Mouse (Mus musculus) intestine, embryonic 15.5 days (tissue): ENCODE measurements around the gene Ppa1. TPM values are rescaled to one million over a fixed set of nuclear protein-coding genes. Genes with fewer than 3 reads are reported as not detected.

ENCODE experiments used
- ATAC-seq: fragments of 200-750 bp; cut with Nextera tagmentation; 2 replicates; pipeline ENCODE4 v1.8.0; 2017; ENCODE audit warnings: moderate TSS enrichment, moderate library complexity
- H3K27ac ChIP-seq: fragments of 300-500 bp; sonication (generic); 2 replicates; pipeline ENCODE4 v1.5.1; 2015; ENCODE audit warnings: mild to moderate bottlenecking, inconsistent platforms
- H3K27me3 ChIP-seq: fragments of 300-500 bp; sonication (generic); replicated peaks from 2 replicates; pipeline ENCODE4 v1.6.1; 2015; ENCODE audit warnings: inconsistent platforms
- H3K36me3 ChIP-seq: fragments of 300-500 bp; sonication (generic); 2 replicates; pipeline ENCODE4 v1.6.1; 2015; ENCODE audit warnings: inconsistent platforms
- H3K4me1 ChIP-seq: fragments of 300-500 bp; sonication (generic); replicated peaks from 2 replicates; pipeline ENCODE4 v1.6.1; 2015; ENCODE audit warnings: inconsistent platforms
- H3K4me2 ChIP-seq: fragments of 300-500 bp; sonication (generic); replicated peaks from 2 replicates; pipeline ENCODE4 v1.6.1; 2015; ENCODE audit warnings: mild to moderate bottlenecking, inconsistent platforms
- H3K4me3 ChIP-seq: fragments of 300-500 bp; sonication (generic); replicated peaks from 2 replicates; pipeline ENCODE4 v1.5.1; 2015; ENCODE audit warnings: inconsistent platforms
- H3K9ac ChIP-seq: fragments of 300-500 bp; sonication (generic); 2 replicates; pipeline ENCODE4 v1.6.1; 2015; ENCODE audit warnings: inconsistent platforms
- H3K9me3 ChIP-seq: fragments of 300-500 bp; sonication (generic); 2 replicates; pipeline ENCODE4 v1.6.1; 2016; ENCODE audit warnings: inconsistent platforms
- WGBS: fragments of 180-500 bp; shearing (Covaris S2); methylation state at CpG from one replicate; pipeline ENCODE4 v1.1.7; 2015; 5-methylcytosine and 5-hydroxymethylcytosine counted together
- polyA plus RNA-seq: library from polyadenylated mRNA; unstranded; fragments of >200 nt; fragmentation: Nextera tagmentation; extraction: Ambion mirVana; gene quantifications from 2 replicates; pipeline ENCODE4 v1.2.1, GENCODE M21; 2015

Ppa1 gene
- polyA plus RNA-seq, 1 experiment from 2014 or later, result 235 TPM

DNA sequence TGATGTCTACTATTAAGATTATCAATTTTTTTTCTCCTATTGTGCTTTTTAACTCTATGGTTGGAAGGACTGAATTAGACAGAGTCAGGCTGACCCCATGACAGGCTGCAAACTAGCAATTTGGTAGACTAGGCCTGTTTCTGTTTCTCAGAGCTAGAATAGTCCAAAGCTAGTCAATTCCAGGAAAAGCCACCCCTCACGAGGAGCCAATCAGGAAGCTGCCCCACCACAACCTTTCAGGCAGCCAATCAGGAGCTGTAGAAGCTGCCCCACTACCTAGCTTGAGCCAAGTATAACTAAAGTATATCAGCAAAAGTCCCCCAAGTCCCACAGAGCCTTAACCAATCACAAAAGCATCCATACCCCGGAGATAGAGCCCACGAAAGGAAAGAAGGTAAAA is 27.6 kb downstream of the Ppa1 start:
- Histone ChIP-seq H3K27ac (no peak overlapping the region), H3K4me2 (no peak overlapping the region), H3K9me3 (no peaks in the 10 kb centered on the region), H3K4me3 (no peak overlapping the region), H3K27me3 (no peaks in the 10 kb centered on the region), H3K9ac (no peak overlapping the region), H3K4me1 (peaks cover 3% of the 10 kb centered on the region; the same call in 1 of the 2 replicates), H3K36me3 (peaks cover 22% of the 10 kb centered on the region)
- 78% methylated on average over 3 of the region's 3 CpGs for WGBS
- ATAC-seq, result no peak

DNA sequence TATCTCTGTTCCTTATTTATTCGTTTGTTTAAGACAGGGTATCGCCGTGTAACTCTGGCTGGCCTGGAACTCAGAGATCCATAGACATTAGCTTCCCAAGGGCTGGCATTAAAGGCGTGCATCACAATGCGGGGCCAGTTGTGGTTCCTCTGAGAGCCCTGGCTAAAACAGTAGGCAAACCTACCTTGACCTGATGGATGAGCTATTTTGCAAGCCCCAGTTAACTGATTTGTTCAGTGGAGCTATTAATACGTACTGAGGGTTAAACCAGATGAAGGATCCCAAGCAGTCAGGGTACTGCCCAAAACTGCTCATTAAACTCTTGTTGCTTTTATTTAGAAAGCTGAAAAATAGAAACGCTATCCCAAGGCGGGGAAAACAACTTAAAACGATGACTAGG is 31.2 kb downstream of the Ppa1 start:
- peak; percentile 7 for ATAC-seq
- Histone ChIP-seq H3K4me3 (peak overlapping the region; percentile 86), H3K9ac (peak overlapping the region; percentile 61)

DNA sequence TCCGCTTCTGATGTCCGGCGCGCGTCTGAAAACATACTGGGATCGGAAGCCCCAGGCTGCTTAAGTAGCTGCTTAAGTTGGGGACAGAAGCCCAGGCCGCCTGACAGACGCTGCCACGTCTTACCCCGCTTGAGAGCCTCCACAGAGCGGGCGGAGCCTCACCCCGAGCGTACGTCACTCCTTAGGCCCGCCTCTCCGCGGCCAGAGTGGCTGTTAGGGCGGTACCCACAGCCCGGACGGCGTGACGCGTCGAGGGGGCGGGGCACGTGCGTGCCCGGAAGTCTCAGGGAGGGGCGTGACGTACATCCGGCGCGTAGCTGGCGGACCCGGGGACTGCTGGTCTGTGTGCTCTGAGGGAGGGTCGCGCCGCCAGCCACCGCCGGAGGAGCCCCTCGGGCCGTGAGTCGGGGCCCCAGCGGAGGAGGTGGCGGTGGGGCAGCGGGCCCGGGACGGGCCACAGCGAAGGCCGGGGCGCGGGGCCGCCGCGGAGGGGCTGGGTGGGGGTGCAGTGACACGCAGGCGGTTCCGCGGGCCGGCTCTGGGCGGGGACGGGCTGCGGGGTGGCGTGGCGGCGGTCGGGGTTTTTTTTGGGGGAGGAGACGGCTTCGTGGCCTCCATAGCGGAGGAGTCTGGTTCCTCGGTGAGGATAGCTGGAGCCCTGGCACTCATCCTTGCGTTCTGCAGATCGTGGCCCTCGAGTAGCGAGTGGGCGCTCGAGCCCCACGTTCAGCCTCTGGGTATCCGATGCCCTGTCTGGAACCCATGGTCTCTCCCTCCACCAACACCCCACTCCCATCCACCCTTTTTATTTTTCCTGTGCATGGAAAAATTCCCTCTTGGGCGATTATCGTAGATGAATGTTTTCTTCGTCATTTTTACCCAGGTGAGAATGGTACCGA is 31.9 kb downstream of the Ppa1 start, which contains the start of gene Sar1a:
Sar1a (plus strand) TSS at position 285 of the 899 bp plus-strand sequence.
- Histone ChIP-seq H3K36me3 (peaks cover 6% of the 10 kb centered on the region; the same call in 1 of the 2 replicates), H3K4me1 (peaks cover 9% of the 10 kb centered on the region), H3K9ac (peak within 1 kb of the TSS; percentile 92), H3K27ac (peak within 1 kb of the TSS; percentile 78), H3K27me3 (no peaks in the 10 kb centered on the region), H3K4me3 (peak within 1 kb of the TSS; percentile 86), H3K4me2 (peak within 1 kb of the TSS; percentile 77), H3K9me3 (no peaks in the 10 kb centered on the region)
- ATAC-seq, result peak; percentile 100
- under 1% methylated on average over 83 of the region's 84 CpGs for WGBS

More for the DNA sequence above, 31.2 kb downstream of the Ppa1 start:
- WGBS, result 32% methylated on average over 9 of the region's 9 CpGs
- Histone ChIP-seq H3K9me3 (no peaks in the 10 kb centered on the region), H3K27me3 (no peaks in the 10 kb centered on the region), H3K4me1 (peaks cover 9% of the 10 kb centered on the region), H3K4me2 (peak overlapping the region; percentile 77), H3K27ac (peak overlapping the region; percentile 78), H3K36me3 (peaks cover 10% of the 10 kb centered on the region; the same call in 1 of the 2 replicates)

DNA sequence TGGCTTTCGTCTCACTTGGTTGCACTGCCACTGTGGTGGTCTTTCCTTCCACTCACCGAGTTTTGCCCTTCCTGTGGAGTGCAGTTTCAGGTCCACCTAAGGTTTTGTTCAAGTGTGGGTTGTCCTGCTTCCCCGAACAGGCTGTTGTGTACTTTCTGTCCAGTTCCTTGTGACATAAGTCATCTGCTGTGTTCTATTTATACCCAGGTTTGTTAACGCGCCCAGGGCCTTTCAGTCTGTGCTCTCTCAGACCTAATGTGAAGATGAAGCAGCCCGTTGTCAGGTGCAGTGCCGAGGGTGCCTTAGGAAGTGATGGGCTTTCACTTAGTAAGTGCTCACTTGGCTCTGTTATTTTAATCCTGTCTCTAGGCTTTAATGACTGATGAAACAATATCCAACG is 41.1 kb downstream of the Ppa1 start:
- 84% methylated on average over 8 of the region's 8 CpGs for WGBS
- Histone ChIP-seq H3K4me3 (no peak overlapping the region), H3K9ac (no peak overlapping the region), H3K4me2 (no peak overlapping the region), H3K36me3 (peaks cover 62% of the 10 kb centered on the region), H3K27me3 (no peaks in the 10 kb centered on the region), H3K4me1 (no peaks in the 10 kb centered on the region), H3K27ac (no peak overlapping the region), H3K9me3 (no peaks in the 10 kb centered on the region)
- no peak for ATAC-seq

DNA sequence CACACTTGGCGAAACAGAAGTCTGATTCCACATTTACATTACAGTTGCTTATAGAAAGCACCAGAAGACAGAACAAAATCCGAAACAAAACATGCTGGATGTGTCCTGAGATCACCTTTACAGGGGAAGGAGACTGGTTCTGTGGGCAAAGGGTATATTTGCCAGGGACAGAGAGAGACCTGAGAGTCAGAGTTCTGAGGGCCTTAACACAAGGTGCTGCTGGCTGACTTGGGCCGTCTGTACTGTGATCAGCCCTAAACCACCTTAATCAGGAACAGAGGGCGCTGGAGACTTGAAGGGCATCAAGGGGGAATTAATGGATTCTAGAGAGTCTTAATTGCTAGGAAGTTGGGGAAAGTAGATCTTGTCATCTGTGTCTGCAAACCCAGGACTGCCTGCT is 45.2 kb downstream of the Ppa1 start:
- Histone ChIP-seq H3K36me3 (peaks cover 42% of the 10 kb centered on the region), H3K4me1 (peaks cover 15% of the 10 kb centered on the region), H3K9me3 (no peaks in the 10 kb centered on the region), H3K4me2 (no peak overlapping the region), H3K27me3 (no peaks in the 10 kb centered on the region), H3K9ac (no peak overlapping the region), H3K4me3 (no peak overlapping the region), H3K27ac (no peak overlapping the region)
- no peak for ATAC-seq
- 75% methylated on average over 4 of the region's 4 CpGs for WGBS

DNA sequence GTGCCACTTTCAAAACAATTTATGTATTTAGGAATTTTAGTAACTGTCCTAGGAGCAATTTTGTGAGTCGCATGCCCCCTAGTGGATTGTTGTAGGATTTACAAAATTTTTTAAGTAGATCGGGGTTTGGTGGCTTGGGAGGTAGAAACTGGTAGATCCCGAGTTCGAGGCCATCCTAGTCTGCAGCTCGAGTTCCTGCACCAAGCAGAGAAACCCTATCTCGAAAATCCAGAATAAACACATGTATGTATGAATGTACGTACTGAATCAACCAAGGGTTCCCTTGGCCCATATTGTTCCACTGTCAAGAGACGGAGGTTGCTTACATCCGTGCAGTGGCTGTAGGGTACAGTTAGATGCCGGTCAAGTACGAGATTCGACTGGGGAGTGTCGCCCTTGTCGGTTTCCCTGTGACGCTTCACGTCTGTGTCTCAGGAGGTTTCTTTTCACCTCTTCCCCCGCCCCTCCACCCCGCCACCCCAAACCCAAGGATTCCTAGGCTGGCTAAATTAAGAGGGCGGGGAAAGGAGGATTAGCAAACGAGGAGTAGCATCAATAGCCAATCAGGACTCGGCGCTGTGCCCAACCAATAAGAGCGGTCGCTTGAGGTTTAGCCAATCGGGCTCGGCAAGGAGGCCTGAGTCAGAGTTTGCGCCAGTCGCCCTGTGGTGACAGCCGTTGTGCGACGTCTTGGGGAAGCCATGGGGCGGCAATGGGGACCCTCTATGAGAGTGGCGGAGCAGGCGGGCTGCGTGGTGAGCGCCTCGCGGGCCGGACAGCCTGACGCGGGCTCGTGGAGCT is 46.7 kb downstream of the Ppa1 start, which contains the start of gene Tysnd1:
Tysnd1 (plus strand) TSS at position 645 of the 801 bp plus-strand sequence.
- WGBS, result under 1% methylated on average over 42 of the region's 42 CpGs
- peak within 1 kb of the TSS; percentile 38 for H3K27ac ChIP-seq
- peak within 1 kb of the TSS; percentile 92 for H3K4me2 ChIP-seq
- peaks cover 15% of the 10 kb centered on the region for H3K4me1 ChIP-seq
- peak within 1 kb of the TSS; percentile 82 for H3K4me3 ChIP-seq
- H3K9ac ChIP-seq, result peak within 1 kb of the TSS; percentile 68
- peak; percentile 98 for ATAC-seq
- H3K27me3 ChIP-seq, result no peaks in the 10 kb centered on the region
- peaks cover 28% of the 10 kb centered on the region for H3K36me3 ChIP-seq
- H3K9me3 ChIP-seq, result no peaks in the 10 kb centered on the region

DNA sequence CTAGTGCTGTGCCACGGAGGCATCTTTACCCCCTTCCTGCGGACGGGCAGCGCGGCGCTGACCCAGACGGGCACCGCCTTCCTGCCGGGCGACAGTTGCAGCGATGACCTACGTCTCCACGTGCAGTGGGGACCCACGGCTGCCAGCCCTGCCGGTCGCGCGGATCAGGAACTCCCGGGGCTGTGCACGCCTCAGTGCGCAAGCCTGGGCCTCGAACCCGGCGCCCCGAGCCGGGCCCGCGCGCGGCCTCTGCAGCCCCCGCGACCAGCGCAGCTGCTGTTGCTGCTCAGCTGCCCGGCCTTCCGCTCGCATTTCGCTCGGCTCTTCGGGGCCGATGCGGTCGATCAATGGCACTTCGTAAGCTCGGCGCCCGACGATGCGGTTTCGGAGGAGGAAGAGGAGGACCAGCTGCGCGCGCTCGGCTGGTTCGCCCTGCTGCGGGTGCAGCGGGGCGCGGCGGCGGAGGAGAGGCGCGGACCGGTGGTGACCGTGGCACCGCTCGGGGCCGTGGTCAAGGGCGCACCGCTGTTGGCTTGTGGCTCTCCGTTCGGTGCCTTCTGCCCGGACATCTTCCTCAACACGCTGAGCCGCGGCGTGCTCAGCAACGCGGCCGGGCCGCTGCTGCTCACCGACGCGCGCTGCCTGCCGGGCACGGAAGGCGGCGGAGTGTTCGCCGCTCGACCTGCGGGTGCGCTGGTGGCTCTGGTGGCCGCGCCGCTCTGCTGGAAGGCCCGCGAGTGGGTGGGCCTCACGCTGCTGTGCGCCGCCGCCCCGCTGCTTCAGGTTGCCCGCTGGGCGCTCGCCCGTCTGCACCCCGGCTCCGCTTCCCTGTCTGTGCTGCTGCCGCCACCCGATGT is 47.6 kb downstream of the Ppa1 start:
- H3K4me2 ChIP-seq, result peak overlapping the region; percentile 92
- H3K27me3 ChIP-seq, result no peaks in the 10 kb centered on the region
- peak overlapping the region; percentile 82 for H3K4me3 ChIP-seq
- peak overlapping the region; percentile 68 for H3K9ac ChIP-seq
- no peaks in the 10 kb centered on the region for H3K9me3 ChIP-seq
- ATAC-seq, result peak; percentile 65
- H3K36me3 ChIP-seq, result peaks cover 19% of the 10 kb centered on the region
- WGBS, result under 1% methylated on average over 111 of the region's 111 CpGs
- peak overlapping the region; percentile 38 for H3K27ac ChIP-seq
- H3K4me1 ChIP-seq, result peaks cover 15% of the 10 kb centered on the region

DNA sequence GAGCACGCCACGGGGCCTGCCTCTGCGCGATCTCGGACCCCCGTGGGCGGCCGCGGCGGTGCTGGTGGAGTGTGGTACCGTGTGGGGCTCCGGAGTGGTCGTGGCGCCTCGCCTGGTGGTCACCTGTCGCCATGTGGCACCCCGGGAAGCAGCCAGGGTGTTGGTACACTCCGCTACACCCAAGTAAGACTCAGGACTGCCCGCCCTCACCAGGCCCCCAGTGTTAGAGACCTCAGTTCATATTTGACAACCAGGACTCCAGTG is 48.1 kb downstream of the Ppa1 start:
- Histone ChIP-seq H3K4me2 (peak overlapping the region; percentile 92), H3K36me3 (peaks cover 14% of the 10 kb centered on the region), H3K27me3 (no peaks in the 10 kb centered on the region), H3K9me3 (no peaks in the 10 kb centered on the region), H3K4me3 (peak overlapping the region; percentile 82), H3K27ac (no peak overlapping the region), H3K9ac (peak overlapping the region; percentile 68), H3K4me1 (peaks cover 15% of the 10 kb centered on the region)
- WGBS, result 7% methylated on average over 19 of the region's 19 CpGs
- no peak for ATAC-seq

DNA sequence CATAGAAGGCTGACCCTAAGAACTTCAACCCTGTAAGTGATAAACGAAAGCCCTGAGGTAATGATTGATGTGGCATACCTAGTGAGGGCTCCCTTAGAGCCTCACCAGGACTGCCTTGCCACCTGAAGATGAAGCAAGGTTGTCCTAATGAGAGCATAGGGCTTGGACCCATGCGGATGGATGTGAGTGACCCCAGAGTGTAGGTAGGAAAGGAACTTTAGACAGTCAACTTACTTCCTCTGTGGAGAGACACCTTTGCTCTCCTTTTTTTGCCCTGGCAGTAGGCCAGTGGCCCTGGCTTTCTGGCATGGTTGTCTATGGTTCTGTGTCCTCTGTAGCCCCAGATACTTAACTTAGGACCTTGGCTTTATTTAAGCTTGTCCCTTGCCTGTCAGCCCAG is 48.7 kb downstream of the Ppa1 start:
- Histone ChIP-seq H3K27me3 (no peaks in the 10 kb centered on the region), H3K4me2 (peak overlapping the region; percentile 92), H3K27ac (no peak overlapping the region), H3K36me3 (peaks cover 14% of the 10 kb centered on the region), H3K9me3 (no peaks in the 10 kb centered on the region), H3K4me3 (peak overlapping the region; percentile 82), H3K4me1 (peaks cover 15% of the 10 kb centered on the region), H3K9ac (peak overlapping the region; percentile 68)
- WGBS, result 86% methylated on average over 2 of the region's 2 CpGs
- no peak for ATAC-seq

DNA sequence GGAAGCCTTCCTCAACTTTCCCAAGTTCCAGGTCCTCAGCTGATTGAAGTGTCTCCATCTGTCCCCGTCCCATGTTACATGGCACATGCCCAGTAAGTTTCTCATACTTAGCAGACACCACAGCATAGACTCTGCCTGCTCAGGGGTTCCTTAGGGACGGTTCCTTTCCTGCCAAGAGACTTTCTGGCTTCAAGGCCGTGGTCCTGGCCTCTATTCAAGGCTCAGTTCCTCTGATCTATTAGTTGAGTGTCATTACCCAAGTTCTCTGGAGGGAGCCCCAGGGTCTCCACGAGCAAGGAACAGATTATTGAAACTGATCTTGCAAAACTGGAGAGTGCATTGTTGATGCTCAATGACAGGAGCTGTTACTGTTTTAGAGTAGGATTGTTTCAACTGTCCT is 56.3 kb downstream of the Ppa1 start:
- ATAC-seq, result no peak
- WGBS, result 80% methylated on average over 4 of the region's 4 CpGs

DNA sequence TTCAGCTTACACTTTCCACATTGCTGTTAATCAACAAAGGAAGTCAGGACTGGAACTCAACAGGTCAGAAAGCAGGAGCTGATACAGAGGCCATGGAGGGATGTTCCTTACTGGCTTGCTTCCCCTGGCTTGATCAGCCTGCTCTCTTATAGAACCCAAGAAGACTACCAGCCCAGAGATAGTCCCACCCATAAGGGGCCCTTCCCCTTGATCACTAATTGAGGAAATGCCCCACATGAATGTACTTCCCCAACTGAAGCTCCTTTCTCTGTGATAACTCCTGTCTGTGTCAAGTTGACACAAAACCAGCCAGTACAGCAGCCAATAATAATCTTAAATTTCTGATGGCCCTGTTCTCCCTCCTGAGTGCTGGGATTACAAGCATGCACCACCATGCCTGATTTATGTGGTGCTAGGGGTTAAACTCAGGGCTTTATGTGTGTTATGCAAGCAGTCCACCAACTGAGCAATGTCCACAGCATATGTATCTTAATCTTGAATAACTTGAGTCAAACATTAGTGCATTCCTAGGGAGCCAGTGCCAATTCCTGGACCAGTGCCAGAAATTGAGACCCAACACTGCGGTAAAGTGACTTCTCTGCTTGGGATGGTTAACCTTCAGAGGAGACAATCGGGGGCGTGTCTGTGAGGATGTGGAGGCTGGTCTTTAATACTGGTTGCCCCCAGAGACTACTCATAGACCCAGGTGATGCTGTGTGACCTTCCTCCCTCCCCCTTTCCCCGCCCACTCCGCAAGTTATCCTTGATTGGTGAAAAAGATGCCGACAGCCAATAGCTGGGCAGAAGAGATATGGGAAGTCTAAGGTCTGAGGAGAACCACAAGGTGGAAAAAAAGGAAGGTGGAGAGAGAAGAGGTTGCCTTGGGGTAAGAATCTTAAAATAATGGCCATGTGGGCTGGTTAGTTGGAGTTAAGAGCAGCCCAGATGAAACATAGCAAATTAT is 58.3 kb downstream of the Ppa1 start:
- H3K36me3 ChIP-seq, result peaks cover 11% of the 10 kb centered on the region; the same call in 1 of the 2 replicates
- H3K9me3 ChIP-seq, result no peaks in the 10 kb centered on the region
- 63% methylated on average over 6 of the region's 6 CpGs for WGBS
- H3K4me3 ChIP-seq, result no peak overlapping the region
- peak; percentile 68 for ATAC-seq
- no peak overlapping the region for H3K9ac ChIP-seq
- no peaks in the 10 kb centered on the region for H3K4me1 ChIP-seq
- H3K27me3 ChIP-seq, result no peaks in the 10 kb centered on the region
- no peak overlapping the region for H3K27ac ChIP-seq
- no peak overlapping the region for H3K4me2 ChIP-seq

More for the DNA sequence above, 56.3 kb downstream of the Ppa1 start:
- Histone ChIP-seq H3K27ac (no peak overlapping the region), H3K4me2 (no peak overlapping the region), H3K4me1 (no peaks in the 10 kb centered on the region), H3K36me3 (peaks cover 11% of the 10 kb centered on the region; the same call in 1 of the 2 replicates), H3K9ac (no peak overlapping the region), H3K4me3 (no peak overlapping the region), H3K9me3 (no peaks in the 10 kb centered on the region), H3K27me3 (no peaks in the 10 kb centered on the region)
